Mouse (Mus musculus): ENCODE measurements around the gene Dohh.

DNA sequence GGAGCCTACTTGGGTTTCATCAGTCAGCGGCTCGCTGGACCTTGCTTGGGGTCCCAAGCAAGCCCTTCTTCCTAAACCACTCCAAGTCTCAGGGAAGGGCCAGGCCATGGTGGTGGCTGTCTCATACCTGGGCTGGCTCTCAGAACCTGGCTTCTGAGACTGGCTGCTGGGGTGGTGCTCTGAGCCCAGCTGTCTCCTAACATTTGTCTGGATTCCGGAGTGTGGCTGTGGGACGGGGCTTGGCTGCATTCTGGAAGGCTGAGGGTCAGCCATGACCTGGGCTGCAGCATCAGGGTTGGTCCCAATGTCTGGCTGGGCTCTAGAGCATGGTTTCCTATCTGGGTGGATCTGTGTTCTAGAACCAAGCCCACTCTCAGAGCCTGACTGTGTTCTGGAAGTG, 47.7 kb upstream of the Dohh start:
- no peak for TF ChIP-seq GATA1 (IDR thresholded peaks at IDR 0.05; ENCODE audit: borderline replicate concordance, low read length)
- no peak for TF ChIP-seq FLI1 (IDR thresholded peaks at IDR 0.05; ENCODE audit: low read length)

Data from megakaryocyte, embryonic 14.5 days (primary cell).